Mouse (Mus musculus) embryonic fibroblast, embryonic 13.5 days (primary cell): ENCODE measurements around the gene Coro2a.

ENCODE experiments used
- CTCF ChIP-seq: IDR thresholded peaks from 2 replicates; pipeline ENCODE4 v1.5.1; 2011; ENCODE audit warnings: mild to moderate bottlenecking, control low read depth, low read length, moderate library complexity, borderline replicate concordance; ENCODE audit not compliant: insufficient read depth
- POLR2A ChIP-seq: IDR thresholded peaks from 2 replicates; pipeline ENCODE4 v1.6.1; 2011; ENCODE audit warnings: low read depth, mild to moderate bottlenecking, control low read depth, low read length, moderate library complexity

DNA sequence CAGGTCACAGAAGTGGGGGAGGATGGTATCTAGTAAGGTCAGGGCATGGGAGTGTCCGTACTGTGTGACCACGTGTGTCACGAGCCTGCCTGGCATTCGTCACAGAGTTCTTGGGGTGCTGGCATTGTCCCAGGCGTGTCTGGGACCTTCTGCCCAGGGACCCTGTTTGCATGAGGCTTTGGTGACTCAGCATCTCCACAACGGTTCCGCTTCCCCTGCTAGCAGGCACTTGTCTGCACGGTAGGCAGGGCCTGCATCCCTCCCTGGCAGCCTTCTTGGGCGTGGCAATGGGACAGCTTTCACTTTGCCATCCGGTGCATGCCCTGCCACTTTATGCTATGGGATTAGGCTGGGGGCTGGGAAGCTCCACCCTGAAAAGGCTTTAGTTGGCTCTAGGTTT, 38.2 kb downstream of the Coro2a start:
- TF ChIP-seq CTCF (no peak), POLR2A (no peak)
